Mouse (Mus musculus) megakaryocyte, embryonic 14.5 days (primary cell): ENCODE results near the gene Prdm2.

ENCODE experiments used
- FLI1 ChIP-seq: IDR thresholded peaks from 2 replicates; pipeline ENCODE4 v1.6.1; 2012; ENCODE audit warnings: low read length, inconsistent platforms, mixed read lengths
- GATA1 ChIP-seq: IDR thresholded peaks from 3 replicates; pipeline ENCODE4 v1.6.1; 2012; ENCODE audit warnings: mixed read lengths, low read length, inconsistent platforms, borderline replicate concordance

DNA sequence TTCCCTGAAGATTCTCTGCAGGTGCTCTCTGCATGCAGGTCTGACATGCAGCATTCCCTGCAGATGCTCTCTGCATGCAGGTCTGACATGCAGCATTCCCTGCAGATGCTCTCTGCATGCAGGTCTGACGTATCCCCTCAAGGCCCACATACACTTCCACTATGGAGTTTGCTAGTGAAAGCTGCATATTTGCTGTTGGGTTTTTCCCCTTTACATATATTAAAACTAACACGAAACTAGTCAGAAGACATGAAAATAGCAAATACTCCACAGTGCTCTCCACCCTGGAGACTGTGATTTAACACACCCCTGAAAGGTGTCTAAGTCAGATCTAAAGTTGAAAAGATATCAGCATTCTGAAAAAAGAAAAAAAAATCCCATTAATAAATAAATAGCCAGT, 2.8 kb downstream of the Prdm2 start:
- no peak for TF ChIP-seq FLI1
- no peak for TF ChIP-seq GATA1
